Mouse (Mus musculus): Measurements from ENCODE around the gene Cat. TPM values are rescaled to one million over a fixed set of nuclear protein-coding genes. Genes with fewer than 3 reads are reported as not detected.

Gene Cat
- total RNA-seq (2021) = 100 to 1,000 TPM; 102 to 103 TPM
- long read RNA-seq, experiment 1, transcript Cat-201 (13 exons, 2,613 nt) = major isoform, 141 of 155 reads
- long read RNA-seq, experiment 1, partial matches to known transcripts = 9 of 155 reads
- long read RNA-seq, experiment 1, other reads (novel, unspliced or antisense) = 5 of 155 reads
- long read RNA-seq, experiment 2, transcript Cat-201 (13 exons, 2,613 nt) = major isoform, 165 of 176 reads
- long read RNA-seq, experiment 2, partial matches to known transcripts = 9 of 176 reads
- long read RNA-seq, experiment 2, other reads (novel, unspliced or antisense) = 2 of 176 reads

GRCm38 (mm10) chr2:103484617-103485401 is at the start of gene Cat:
TSS of gene Cat (minus strand) at chr2:103485160.
- peak; percentile 95 to 98 for DNase-seq (ENCODE audit: low spot score in 2 of 2)

GRCm38 (mm10) chr2:103525596-103525995 is 40.6 kb upstream of the Cat start:
- no peak for DNase-seq (ENCODE audit: low spot score in 2 of 2)

- DNase-seq (ENCODE audit: low spot score in 2 of 2) = no peak
Observed at GRCm38 (mm10) chr2:103516472-103516871, 31.5 kb upstream of the Cat start.

GRCm38 (mm10) chr2:103515513-103516180 is 30.7 kb upstream of the Cat start:
- no peak for DNase-seq (ENCODE audit: low spot score in 2 of 2)

- DNase-seq (ENCODE audit: low spot score in 2 of 2) = no peak
Observed at GRCm38 (mm10) chr2:103512066-103512795, 27.3 kb upstream of the Cat start.

- DNase-seq (ENCODE audit: low spot score in 2 of 2) = no peak
Observed at GRCm38 (mm10) chr2:103511631-103512030, 26.7 kb upstream of the Cat start.

GRCm38 (mm10) chr2:103511042-103511441 is 26.1 kb upstream of the Cat start:
- DNase-seq (ENCODE audit: low spot score in 2 of 2) = no peak

- no peak for DNase-seq (ENCODE audit: low spot score in 2 of 2)
Observed at GRCm38 (mm10) chr2:103507651-103508050, 22.7 kb upstream of the Cat start.

- no peak for DNase-seq (ENCODE audit: low spot score in 2 of 2)
Observed at GRCm38 (mm10) chr2:103505956-103506355, 21.0 kb upstream of the Cat start.

GRCm38 (mm10) chr2:103504463-103504862 is 19.5 kb upstream of the Cat start:
- DNase-seq (ENCODE audit: low spot score in 2 of 2) = no peak

- DNase-seq (ENCODE audit: low spot score in 2 of 2) = no peak
Observed at GRCm38 (mm10) chr2:103500769-103501168, 15.8 kb upstream of the Cat start.

GRCm38 (mm10) chr2:103495633-103496418 is 10.9 kb upstream of the Cat start:
- DNase-seq (ENCODE audit: low spot score in 2 of 2) = no peak

GRCm38 (mm10) chr2:103493827-103494226 is 8.9 kb upstream of the Cat start:
- no peak for DNase-seq (ENCODE audit: low spot score in 2 of 2)

- DNase-seq (ENCODE audit: low spot score in 2 of 2) = no peak
Observed at GRCm38 (mm10) chr2:103492526-103492925, 7.6 kb upstream of the Cat start.

GRCm38 (mm10) chr2:103483986-103484520 is 907 bp downstream of the Cat start:
- DNase-seq (ENCODE audit: low spot score in 2 of 2) = no peak

- no peak for DNase-seq (ENCODE audit: low spot score in 2 of 2)
Observed at GRCm38 (mm10) chr2:103483289-103483985, 1.5 kb downstream of the Cat start.

- DNase-seq (ENCODE audit: low spot score in 2 of 2) = no peak
Observed at GRCm38 (mm10) chr2:103481314-103482231, 3.4 kb downstream of the Cat start.

- no peak for DNase-seq (ENCODE audit: low spot score in 2 of 2)
Observed at GRCm38 (mm10) chr2:103480871-103481270, 4.1 kb downstream of the Cat start.

Measured in gastrocnemius, postnatal 4 days (tissue).